Mouse (Mus musculus) liver, adult 2 months (tissue): Measurements from ENCODE around the gene Slc25a42. TPM values are rescaled to one million over a fixed set of nuclear protein-coding genes. Genes with fewer than 3 reads are reported as not detected.
A peak's percentile ranks its signal among the peaks of the same experiment; 100 is the strongest.

Experiments used
- DNase-seq: peaks from one replicate; pipeline ENCODE4 v3.0.0-alpha.2; 2011; ENCODE audit warnings: low read depth, low spot score; ENCODE audit errors: extremely low read depth
- H3K27ac ChIP-seq: fragments of 200-500 bp; replicated peaks from 2 replicates; pipeline ENCODE4 v1.5.1; 2012; ENCODE audit warnings: low read depth, mild to moderate bottlenecking, control low read depth, inconsistent platforms, low read length; ENCODE audit not compliant: insufficient read depth
- H3K27me3 ChIP-seq: fragments of 200-500 bp; 2 replicates; pipeline ENCODE4 v1.6.1; 2012; ENCODE audit warnings: mild to moderate bottlenecking, moderate library complexity, low read length, inconsistent platforms; ENCODE audit not compliant: control insufficient read depth, insufficient read depth
- H3K36me3 ChIP-seq: fragments of 200-500 bp; 2 replicates; pipeline ENCODE4 v1.6.1; 2012; ENCODE audit warnings: low read length, inconsistent platforms; ENCODE audit not compliant: control insufficient read depth, insufficient read depth
- H3K4me1 ChIP-seq: fragments of 200-500 bp; 2 replicates; pipeline ENCODE4 v1.6.1; 2011; ENCODE audit warnings: low read length; ENCODE audit not compliant: control insufficient read depth, insufficient read depth
- H3K4me3 ChIP-seq: fragments of 200-500 bp; 2 replicates; pipeline ENCODE4 v1.5.1; 2011; ENCODE audit warnings: low read depth, mild to moderate bottlenecking, control low read depth, low read length, moderate library complexity; ENCODE audit not compliant: insufficient read depth
- H3K79me2 ChIP-seq: fragments of 200-500 bp; 2 replicates; pipeline ENCODE4 v1.6.1; 2012; ENCODE audit warnings: inconsistent platforms, mild to moderate bottlenecking, low read length, moderate library complexity; ENCODE audit not compliant: control insufficient read depth, insufficient read depth
- H3K9ac ChIP-seq: fragments of 200-500 bp; 2 replicates; pipeline ENCODE4 v1.6.1; 2012; ENCODE audit warnings: low read depth, mild to moderate bottlenecking, control low read depth, inconsistent platforms, low read length
- CTCF ChIP-seq: fragments of 200-500 bp; IDR thresholded peaks from 2 replicates; pipeline ENCODE4 v1.5.1; 2011; ENCODE audit warnings: low read depth, low read length, control low read depth
- POLR2A ChIP-seq: fragments of 200-500 bp; IDR thresholded peaks from 2 replicates; pipeline ENCODE4 v1.6.1; 2011; ENCODE audit warnings: low read length, control low read depth; ENCODE audit not compliant: insufficient read depth; ENCODE audit errors: extremely low read depth
- WGBS: fragments of 180-500 bp; shearing (Covaris S2); methylation state at CpG from one replicate; pipeline ENCODE4 v1.1.7; 2018; 5-methylcytosine and 5-hydroxymethylcytosine counted together
- polyA plus RNA-seq: library from polyadenylated mRNA; depleted of rRNA; stranded (reverse); fragments of >200 nt; gene quantifications from 2 replicates; pipeline ENCODE4 v1.2.3, GENCODE M21; 2012
- total RNA-seq: library from RNA; depleted of rRNA; stranded (reverse); fragments of >200 nt; gene quantifications from 2 replicates; pipeline ENCODE4 v1.2.3, GENCODE M21; 2014

Gene Slc25a42
- total and polyA plus RNA-seq, 2 experiments: 31.4 to 117 TPM

GRCm38 (mm10) chr8:70230837-70231236 is 18.7 kb upstream of the Slc25a42 start:
- Histone ChIP-seq H3K27ac (no peak overlapping the region), H3K4me1 (peaks cover 10% of the 10 kb centered on the region), H3K27me3 (no peaks in the 10 kb centered on the region), H3K9ac (no peak overlapping the region), H3K79me2 (no peaks in the 10 kb centered on the region; the same call in 1 of the 2 replicates), H3K36me3 (peaks cover 3% of the 10 kb centered on the region; the same call in 1 of the 2 replicates), H3K4me3 (no peak overlapping the region)
- DNase-seq: no peak
- TF ChIP-seq POLR2A (no peak), CTCF (no peak)
- 94% methylated on average over 9 of the region's 9 CpGs for WGBS

- TF ChIP-seq CTCF (no peak), POLR2A (no peak)
- peaks cover 3% of the 10 kb centered on the region; the same call in 1 of the 2 replicates for H3K36me3 ChIP-seq
- 95% methylated on average over 4 of the region's 4 CpGs for WGBS
Observed at GRCm38 (mm10) chr8:70227997-70228396, 15.9 kb upstream of the Slc25a42 start.

GRCm38 (mm10) chr8:70223341-70223740 is 11.2 kb upstream of the Slc25a42 start:
- Histone ChIP-seq H3K4me3 (no peak overlapping the region), H3K79me2 (no peaks in the 10 kb centered on the region), H3K27me3 (no peaks in the 10 kb centered on the region), H3K9ac (no peak overlapping the region), H3K27ac (no peak overlapping the region), H3K36me3 (no peaks in the 10 kb centered on the region), H3K4me1 (peaks cover 32% of the 10 kb centered on the region)
- DNase-seq: peak; percentile 72
- 13% methylated on average over 6 of the region's 6 CpGs for WGBS
- TF ChIP-seq POLR2A (no peak), CTCF (peak; percentile 92)

More at GRCm38 (mm10) chr8:70227997-70228396, 15.9 kb upstream of the Slc25a42 start:
- Histone ChIP-seq H3K27ac (no peak overlapping the region), H3K4me1 (no peaks in the 10 kb centered on the region), H3K4me3 (no peak overlapping the region), H3K79me2 (no peaks in the 10 kb centered on the region; the same call in 1 of the 2 replicates), H3K9ac (no peak overlapping the region), H3K27me3 (no peaks in the 10 kb centered on the region)
- no peak for DNase-seq

- Histone ChIP-seq H3K36me3 (no peaks in the 10 kb centered on the region), H3K79me2 (no peaks in the 10 kb centered on the region), H3K4me3 (no peak overlapping the region), H3K27me3 (no peaks in the 10 kb centered on the region), H3K27ac (no peak overlapping the region), H3K4me1 (peaks cover 32% of the 10 kb centered on the region), H3K9ac (no peak overlapping the region)
- TF ChIP-seq CTCF (no peak), POLR2A (no peak)
- WGBS: 96% methylated on average over 12 of the region's 12 CpGs
- no peak for DNase-seq
Observed at GRCm38 (mm10) chr8:70222041-70222440, 9.9 kb upstream of the Slc25a42 start.

- WGBS: 31% methylated on average over 3 of the region's 3 CpGs
- Histone ChIP-seq H3K4me3 (no peak overlapping the region), H3K79me2 (no peaks in the 10 kb centered on the region), H3K4me1 (peaks cover 36% of the 10 kb centered on the region), H3K9ac (no peak overlapping the region), H3K27me3 (no peaks in the 10 kb centered on the region), H3K36me3 (no peaks in the 10 kb centered on the region), H3K27ac (peak overlapping the region; percentile 70)
- no peak for TF ChIP-seq CTCF
- no peak for TF ChIP-seq POLR2A
- DNase-seq: peak; percentile 85
Observed at GRCm38 (mm10) chr8:70220911-70221310, 8.8 kb upstream of the Slc25a42 start.

- Histone ChIP-seq H3K9ac (no peak overlapping the region), H3K79me2 (no peaks in the 10 kb centered on the region), H3K27ac (peak overlapping the region; percentile 70), H3K36me3 (no peaks in the 10 kb centered on the region), H3K4me3 (no peak overlapping the region), H3K4me1 (peaks cover 36% of the 10 kb centered on the region), H3K27me3 (no peaks in the 10 kb centered on the region)
- no peak for TF ChIP-seq CTCF
- TF ChIP-seq POLR2A: no peak
- 18% methylated on average over 8 of the region's 8 CpGs for WGBS
- DNase-seq: peak; percentile 73
Observed at GRCm38 (mm10) chr8:70220236-70220840, 8.2 kb upstream of the Slc25a42 start.
